ENCODE assay signal across 9 mouse cellular contexts in genomic region chr7:79052521-79053382, GRCm38 (mm10). TPM values are rescaled to one million over a fixed set of nuclear protein-coding genes. Genes with fewer than 3 reads are reported as not detected.
DNase-seq lines count a peak whose midpoint lies in the region; ATAC-seq lines count a peak whose summit lies in the region.
"Had no signal": no experiment of that assay in that cellular context is flagged by ENCODE, and none has a peak within 500 bp of the region (broad histone marks: within the 10 kb centered on the region; RNA-seq: fewer than 3 reads in every experiment).

No protein-coding gene starts in this region.

- peaks cover 34% of the 10 kb centered on the region for H3K27me3 ChIP-seq in hindbrain, embryonic 16.5 days (replicated peaks; ENCODE audit: control insufficient read depth, insufficient read depth, low read length)

- peaks cover 11% of the 10 kb centered on the region for H3K4me1 ChIP-seq in hindbrain, embryonic 16.5 days (ENCODE audit: control insufficient read depth, insufficient read depth, low read depth, low read length)

- peak overlapping the region; percentile 58 for H3K4me3 ChIP-seq in hindbrain, embryonic 16.5 days (ENCODE audit: low read length)
- H3K4me3 ChIP-seq: erythroblast, embryonic 14.5 days had no signal

- no peaks in the 10 kb centered on the region for H3K36me3 ChIP-seq in hindbrain, embryonic 16.5 days (ENCODE audit: control insufficient read depth, insufficient read depth, low read length)

- WGBS in hindbrain, embryonic 16.5 days, result under 1% methylated on average over 57 of the region's 66 CpGs

- H3K27ac ChIP-seq in hindbrain, embryonic 16.5 days (ENCODE audit: low read depth, low read length), result no peak overlapping the region; the same call in 1 of the 2 replicates

- peak overlapping the region; percentile 97 for H3K4me2 ChIP-seq in hindbrain, embryonic 16.5 days (ENCODE audit: low read length)

- H3K9me3 ChIP-seq in hindbrain, embryonic 16.5 days (ENCODE audit: control insufficient read depth, low read length), result no peaks in the 10 kb centered on the region

- peak; percentile 37 to 38 for DNase-seq in cerebellum, postnatal 10 days
- DNase-seq in cerebellum, postnatal 36 days, result no peak
- DNase-seq in ovary, postnatal 36 days (ENCODE audit: low spot score), result peak; percentile 4
- no peak for DNase-seq in ovary, adult 18-20 months (ENCODE audit: low spot score)
- peak; percentile 46 for DNase-seq in retina, postnatal 1 day
- no peak for DNase-seq in lung, postnatal 14 days
- DNase-seq in yolk sac, embryonic 10.5 days (ENCODE audit: low spot score), result no peak

- peak; percentile 65 for ATAC-seq in hindbrain, embryonic 16.5 days

- H3K9ac ChIP-seq in hindbrain, embryonic 16.5 days (ENCODE audit: low read depth, low read length), result peak overlapping the region; percentile 63

RNA-seq across cellular contexts. Expression of gene Acan, which starts 0.5 kb away (rescaled TPM):
- polyA plus RNA-seq in hindbrain, embryonic 16.5 days (2015; fragmentation: Nextera tagmentation; extraction: Ambion mirVana), result 0.36 and 1.5 TPM in 2 replicates
- polyA plus RNA-seq: erythroblast, embryonic 14.5 days had no signal

Comparison
In these comparisons a context has a peak if more than half of its experiments do, and no peak if none do; other contexts are left out.
1. DNase-seq: peak in cerebellum, postnatal 10 days (2 of 2), ovary, postnatal 36 days (single experiment) and retina, postnatal 1 day (single experiment); none in cerebellum, postnatal 36 days (0 of 2), ovary, adult 18-20 months (single experiment), lung, postnatal 14 days (single experiment) and yolk sac, embryonic 10.5 days (single experiment).